Mouse (Mus musculus) testis, adult 2 months (tissue): Measurements from ENCODE around the gene Frem2.

ENCODE experiments used
- CTCF ChIP-seq: fragments of 200-500 bp; IDR thresholded peaks from 2 replicates; pipeline ENCODE4 v1.5.1; 2012; ENCODE audit warnings: low read depth, mild to moderate bottlenecking, inconsistent platforms, low read length, moderate library complexity; ENCODE audit not compliant: control insufficient read depth, insufficient read depth, insufficient replicate concordance
- POLR2A ChIP-seq: fragments of 200-500 bp; IDR thresholded peaks from 2 replicates; pipeline ENCODE4 v1.6.1; 2012; ENCODE audit warnings: low read depth, mild to moderate bottlenecking, inconsistent platforms, low read length, moderate library complexity; ENCODE audit not compliant: control insufficient read depth

- TF ChIP-seq POLR2A (no peak), CTCF (no peak)
Observed at GRCm38 (mm10) chr3:53555031-53555952, 101.9 kb downstream of the Frem2 start.
